Mouse (Mus musculus) layer of hippocampus, postnatal 10 days (tissue): ENCODE results near the gene Wnt5b. TPM values are rescaled to one million over a fixed set of nuclear protein-coding genes. Genes with fewer than 3 reads are reported as not detected.
"Not testable (repeated sequence)": the region's sequence is repeated elsewhere in the genome, so short reads cannot be mapped to it uniquely, and the experiment has no call there.

ENCODE experiments used
- DNase-seq, 2 experiments: peaks; one replicate each; pipeline ENCODE4 v3.0.0; 2021; ENCODE audit warnings: low spot score in 2 of 2
- total RNA-seq, 2 experiments: library from RNA; stranded (reverse); gene quantifications; 2 replicates each; pipeline ENCODE4 v1.2.3; 2021

Gene Wnt5b
- total RNA-seq, 2 experiments from 2014 or later: 2.2 to 2.4 TPM

- no peak for DNase-seq
Measured at GRCm38 (mm10) chr6:119486381-119487084, 57.6 kb downstream of the Wnt5b start.

- DNase-seq: no peak
Measured at GRCm38 (mm10) chr6:119485486-119485885, 58.7 kb downstream of the Wnt5b start.

GRCm38 (mm10) chr6:119482958-119483600 lies 61.1 kb downstream of the Wnt5b start:
- DNase-seq: peak; percentile 61 to 70

- DNase-seq: not testable (repeated sequence)
Measured at GRCm38 (mm10) chr6:119481741-119482390, 62.3 kb downstream of the Wnt5b start.

- peak; percentile 46 to 57 for DNase-seq
Measured at GRCm38 (mm10) chr6:119480706-119481331, 63.3 kb downstream of the Wnt5b start.

GRCm38 (mm10) chr6:119479876-119480705 lies 64.1 kb downstream of the Wnt5b start:
- peak; percentile 60 to 63 for DNase-seq

- DNase-seq: peak in 1 of 2 experiments; percentile 63
Measured at GRCm38 (mm10) chr6:119479343-119479875, 64.7 kb downstream of the Wnt5b start, which contains the start of gene Fbxl14. Fbxl14 (plus strand) TSS chr6:119479668.

GRCm38 (mm10) chr6:119478560-119479342 lies 65.4 kb downstream of the Wnt5b start:
- DNase-seq: peak; percentile 82 to 90

- no peak for DNase-seq
Measured at GRCm38 (mm10) chr6:119477686-119478310, 66.3 kb downstream of the Wnt5b start.

GRCm38 (mm10) chr6:119475988-119476387 lies 68.2 kb downstream of the Wnt5b start:
- no peak for DNase-seq

GRCm38 (mm10) chr6:119473992-119474391 lies 70.2 kb downstream of the Wnt5b start:
- DNase-seq: no peak

GRCm38 (mm10) chr6:119473446-119473845 lies 70.7 kb downstream of the Wnt5b start:
- no peak for DNase-seq

GRCm38 (mm10) chr6:119472705-119473104 lies 71.4 kb downstream of the Wnt5b start:
- no peak for DNase-seq

GRCm38 (mm10) chr6:119472135-119472534 lies 72.0 kb downstream of the Wnt5b start:
- peak; percentile 70 to 73 for DNase-seq

GRCm38 (mm10) chr6:119470777-119471176 lies 73.4 kb downstream of the Wnt5b start:
- DNase-seq: no peak

GRCm38 (mm10) chr6:119467785-119468059 lies 76.4 kb downstream of the Wnt5b start:
- no peak for DNase-seq

- no peak for DNase-seq
Measured at GRCm38 (mm10) chr6:119466921-119467784, 77.0 kb downstream of the Wnt5b start.

GRCm38 (mm10) chr6:119466161-119466560 lies 78.0 kb downstream of the Wnt5b start:
- DNase-seq: no peak
